Mouse (Mus musculus): ENCODE results near the gene P2ry10b. TPM values are rescaled to one million over a fixed set of nuclear protein-coding genes. Genes with fewer than 3 reads are reported as not detected.

The P2ry10b gene
- 1 to 10 TPM in 1 of 2 experiments, under 1 TPM in 1; 0.71 to 1.8 TPM for total RNA-seq (2021)
- long read RNA-seq, experiment 1: 0 reads
- long read RNA-seq, experiment 2, partial matches to known transcripts: 0 of 1 reads
- long read RNA-seq, experiment 2, other reads (novel, unspliced or antisense): 0 of 1 reads

- intact Hi-C loops (cut with DNase I; ENCODE audit: low total_unique reads): no loop called here
- DNase-seq: no peak
These were observed at the start of gene P2ry10b for GRCm38 (mm10) chrX:107148681-107149080. TSS of gene P2ry10b (plus strand) at chrX:107148927.

- intact Hi-C loops (cut with DNase I; ENCODE audit: low total_unique reads): no loop called here
These were observed 32.4 kb upstream of the P2ry10b start for GRCm38 (mm10) chrX:107116333-107116732.

GRCm38 (mm10) chrX:107116987-107117386 is 31.7 kb upstream of the P2ry10b start:
- no peak for DNase-seq
- intact Hi-C loops (cut with DNase I; ENCODE audit: low total_unique reads): no loop called here

More at GRCm38 (mm10) chrX:107116333-107116732, 32.4 kb upstream of the P2ry10b start:
- no peak for DNase-seq

- DNase-seq: no peak
- intact Hi-C loops (cut with DNase I; ENCODE audit: low total_unique reads): no loop called here
These were observed 5.5 kb upstream of the P2ry10b start for GRCm38 (mm10) chrX:107143184-107143583.

GRCm38 (mm10) chrX:107143930-107144329 is 4.8 kb upstream of the P2ry10b start:
- no peak for DNase-seq
- intact Hi-C loops (cut with DNase I; ENCODE audit: low total_unique reads): no loop called here

GRCm38 (mm10) chrX:107149391-107149993 is 765 bp downstream of the P2ry10b start:
- intact Hi-C loops (cut with DNase I; ENCODE audit: low total_unique reads): no loop called here
- DNase-seq: no peak

- no peak for DNase-seq
These were observed 1.3 kb downstream of the P2ry10b start for GRCm38 (mm10) chrX:107150027-107150426.

GRCm38 (mm10) chrX:107150752-107151515 is 2.2 kb downstream of the P2ry10b start:
- DNase-seq: no peak
- intact Hi-C loops (cut with DNase I; ENCODE audit: low total_unique reads): no loop called here

More at GRCm38 (mm10) chrX:107150027-107150426, 1.3 kb downstream of the P2ry10b start:
- intact Hi-C loops (cut with DNase I; ENCODE audit: low total_unique reads): no loop called here

GRCm38 (mm10) chrX:107156021-107156420 is 7.3 kb downstream of the P2ry10b start:
- intact Hi-C loops (cut with DNase I; ENCODE audit: low total_unique reads): no loop called here
- no peak for DNase-seq

GRCm38 (mm10) chrX:107160496-107160895 is 11.8 kb downstream of the P2ry10b start:
- intact Hi-C loops (cut with DNase I; ENCODE audit: low total_unique reads): no loop called here
- no peak for DNase-seq

GRCm38 (mm10) chrX:107168281-107168680 is 19.6 kb downstream of the P2ry10b start:
- no peak for DNase-seq
- intact Hi-C loops (cut with DNase I; ENCODE audit: low total_unique reads): no loop called here

- DNase-seq: no peak
- intact Hi-C loops (cut with DNase I; ENCODE audit: low total_unique reads): no loop called here
These were observed 20.4 kb downstream of the P2ry10b start for GRCm38 (mm10) chrX:107169128-107169527.

- no peak for DNase-seq
- intact Hi-C loops (cut with DNase I; ENCODE audit: low total_unique reads): loop anchor here (10.0 kb wide), 1 partner anchor 384 kb away; no protein-coding TSS in a partner anchor
These were observed 30.0 kb downstream of the P2ry10b start for GRCm38 (mm10) chrX:107178742-107179141.

GRCm38 (mm10) chrX:107217577-107218090 is 68.9 kb downstream of the P2ry10b start:
- intact Hi-C loops (cut with DNase I; ENCODE audit: low total_unique reads): no loop called here
- DNase-seq: no peak

Other genes with a start within 250 kb of the P2ry10b start
- gene Lpar4, start 228.3 kb upstream of the P2ry10b start, total RNA-seq (2021): 1 to 10 TPM; 4.8 to 5.7 TPM
- gene P2ry10, start 60.4 kb upstream of the P2ry10b start, total RNA-seq (2021): not detected
- gene Gpr174, start 107.0 kb downstream of the P2ry10b start, total RNA-seq (2021): not detected

Measured in gastrocnemius, postnatal 14 days (tissue).